Mouse (Mus musculus) layer of hippocampus, postnatal 36 days (tissue): ENCODE data around the gene Zc3hav1. TPM values are rescaled to one million over a fixed set of nuclear protein-coding genes. Genes with fewer than 3 reads are reported as not detected.

Experiments used
- DNase-seq, 2 experiments: peaks; one replicate each; pipeline ENCODE4 v3.0.0; 2022
- total RNA-seq, 2 experiments: library from RNA; stranded (reverse); gene quantifications; 2 replicates each; pipeline ENCODE4 v1.2.3; 2021

Zc3hav1 gene
- total RNA-seq, 2 experiments from 2014 or later: 2.8 to 3.2 TPM

DNA sequence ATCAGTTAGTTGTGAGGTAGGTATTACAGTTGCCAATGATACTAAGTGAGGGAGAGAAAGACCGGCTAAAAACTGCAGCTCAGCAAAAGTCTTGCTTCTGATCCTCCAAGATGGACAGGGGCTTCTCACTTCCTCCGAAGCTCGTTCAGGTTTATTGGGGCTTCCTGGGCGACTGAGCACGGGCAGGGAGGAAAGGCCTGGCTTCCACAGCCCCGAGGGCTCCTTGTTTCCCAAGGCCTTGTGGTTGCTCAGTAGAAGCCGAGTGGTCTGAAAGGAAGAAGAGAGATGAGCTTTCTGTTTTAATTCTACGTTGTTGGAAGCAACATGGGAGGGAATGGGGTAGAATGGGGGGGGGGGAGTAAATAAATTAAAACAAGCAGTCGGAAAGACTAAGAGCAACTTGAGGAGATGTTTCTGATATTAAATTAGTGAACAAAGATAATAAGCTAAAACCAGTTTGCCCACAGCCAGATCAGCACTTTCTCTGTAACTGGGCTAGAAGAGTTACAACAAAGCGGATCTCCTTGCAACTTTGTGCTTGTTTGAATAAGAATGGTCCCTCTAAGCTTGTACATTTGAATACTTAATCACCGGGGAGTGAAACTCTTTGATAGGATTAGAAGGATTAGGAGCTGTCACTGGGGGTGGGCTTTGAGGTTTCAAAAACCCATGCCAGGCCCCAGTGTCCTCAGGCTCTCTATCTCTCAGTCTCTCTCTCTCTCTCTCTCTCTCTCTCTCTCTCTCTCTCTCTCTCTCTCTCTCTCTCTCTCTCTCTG, 61.3 kb downstream of the Zc3hav1 start:
- DNase-seq: no peak

DNA sequence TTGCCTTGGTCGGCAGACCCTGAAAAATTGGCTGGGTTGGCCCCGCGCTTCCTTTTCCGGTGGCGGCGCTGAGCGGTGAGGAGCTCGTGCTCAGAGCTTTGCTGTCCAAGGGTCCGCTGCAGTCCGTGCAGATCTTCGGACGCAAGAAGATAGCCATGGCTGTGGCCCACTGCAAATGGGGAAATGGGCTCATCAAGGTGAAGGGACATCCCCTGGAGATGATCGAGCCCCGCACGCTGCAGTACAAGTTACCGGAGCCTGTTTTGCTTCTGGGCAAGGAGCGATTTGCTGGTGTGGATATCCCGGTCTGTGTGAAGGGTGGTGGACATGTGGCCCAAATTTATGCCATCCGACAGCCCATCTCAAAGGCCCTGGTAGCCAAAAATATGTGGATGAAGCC, 70.0 kb downstream of the Zc3hav1 start:
- DNase-seq: no peak

DNA sequence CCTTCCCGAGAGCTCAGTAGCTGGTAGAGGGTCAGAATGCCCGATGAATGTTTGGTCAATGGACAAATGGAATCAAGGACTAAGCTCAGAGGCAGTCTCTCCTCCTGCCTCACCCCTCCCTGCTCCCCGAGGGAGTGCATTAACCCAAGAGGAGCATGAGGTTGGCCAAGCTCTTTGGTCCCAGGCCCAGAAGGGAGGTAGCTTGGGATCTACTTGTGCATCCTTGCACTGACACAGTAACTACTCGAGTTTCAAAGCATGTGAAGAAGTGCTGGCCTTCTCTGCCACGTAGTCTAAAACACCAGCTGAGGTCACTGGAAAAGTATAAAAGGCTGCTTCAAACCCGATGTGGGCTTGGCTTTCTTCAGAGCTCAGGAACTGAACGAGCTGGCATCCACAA, 89.9 kb downstream of the Zc3hav1 start:
- no peak for DNase-seq

DNA sequence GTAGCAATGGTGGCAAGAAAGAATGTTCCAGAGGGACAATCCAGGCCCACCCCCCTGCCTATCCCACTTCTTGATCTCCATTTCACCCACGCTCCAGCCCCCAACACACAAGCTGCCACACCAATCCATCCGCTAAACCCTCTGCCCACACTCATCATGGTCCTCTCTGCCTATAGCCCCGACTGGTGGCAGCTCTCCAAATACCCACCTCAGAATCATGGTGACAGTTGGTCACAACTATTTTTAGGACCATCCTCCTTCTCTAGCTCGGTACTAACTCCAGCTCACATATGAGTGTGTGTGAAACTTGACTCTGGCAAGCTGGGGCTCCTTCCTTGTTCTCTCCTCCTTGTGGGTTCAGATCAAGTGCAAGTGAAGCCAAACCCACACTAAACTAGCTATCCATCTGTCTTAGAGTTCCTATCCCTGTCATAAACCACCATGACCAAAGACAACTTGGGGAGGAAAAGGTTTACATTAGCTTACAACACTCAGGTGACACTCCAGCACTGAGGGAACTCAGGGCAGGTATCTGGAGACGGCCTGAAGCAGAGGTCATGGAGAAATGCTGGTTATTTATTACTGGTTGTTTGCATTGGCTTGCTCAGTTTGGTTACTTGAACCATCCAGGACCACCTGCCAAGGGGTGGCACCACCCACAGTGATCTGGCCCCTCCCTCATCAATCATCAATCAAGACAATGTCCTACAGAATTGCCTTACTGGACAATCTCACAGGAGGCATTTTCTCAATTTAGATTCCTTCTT, 90.8 kb downstream of the Zc3hav1 start:
- no peak for DNase-seq

DNA sequence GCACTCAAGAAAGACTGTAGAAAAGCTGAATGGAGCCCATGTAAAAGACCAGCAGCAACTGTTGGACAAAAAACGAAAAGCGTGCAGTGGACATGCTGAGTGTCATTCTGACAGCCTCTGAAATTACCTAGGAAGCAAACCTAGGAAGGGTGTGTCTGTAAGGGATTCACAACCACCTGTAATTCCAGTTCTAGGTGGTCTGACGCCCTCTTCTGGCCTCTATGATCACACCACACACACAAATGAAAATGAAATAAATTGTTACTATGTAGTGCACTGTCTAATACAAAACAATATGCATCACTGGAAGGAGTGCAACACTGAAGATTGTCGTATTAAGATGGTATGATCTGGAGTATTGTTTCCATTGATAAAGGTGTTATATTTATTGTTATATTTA, 92.5 kb downstream of the Zc3hav1 start:
- DNase-seq: no peak

DNA sequence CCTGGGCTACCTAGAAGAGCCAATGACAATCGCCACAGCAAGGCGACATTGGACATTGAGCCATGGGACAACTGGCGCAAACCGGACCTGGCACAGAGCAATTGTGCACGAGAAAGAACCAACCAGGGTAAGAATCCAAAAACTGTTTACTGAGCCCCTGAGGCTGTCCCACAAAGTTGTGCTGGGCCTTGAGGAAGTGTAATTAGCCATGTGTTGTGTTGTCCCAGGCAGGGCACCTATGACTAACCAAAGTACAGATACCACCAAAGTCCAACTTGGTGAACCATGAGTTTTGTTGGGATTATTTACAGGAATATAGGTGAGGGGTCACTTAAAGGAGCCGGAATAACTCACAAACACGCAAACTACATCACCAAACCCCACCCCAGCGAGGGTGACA, 96.9 kb downstream of the Zc3hav1 start:
- DNase-seq: no peak

DNA sequence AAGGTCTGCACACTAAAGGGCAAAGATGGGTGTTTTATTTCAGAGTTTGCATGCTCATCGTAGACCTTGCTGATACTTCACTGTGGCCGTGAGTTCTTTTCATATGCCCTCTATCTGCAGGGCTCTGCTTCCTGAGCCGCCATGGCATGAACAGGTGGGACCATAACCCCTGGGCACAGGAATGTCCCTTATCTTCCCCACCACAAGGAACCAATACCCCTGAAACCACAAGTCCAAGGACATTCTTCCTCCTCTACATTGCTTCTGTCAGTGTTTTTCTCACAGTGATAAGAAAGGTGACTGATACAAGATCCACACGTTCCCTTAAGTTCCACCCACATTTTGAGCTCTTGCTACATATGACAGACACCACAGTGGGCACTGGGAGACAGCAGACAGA, 97.6 kb downstream of the Zc3hav1 start:
- no peak for DNase-seq

DNA sequence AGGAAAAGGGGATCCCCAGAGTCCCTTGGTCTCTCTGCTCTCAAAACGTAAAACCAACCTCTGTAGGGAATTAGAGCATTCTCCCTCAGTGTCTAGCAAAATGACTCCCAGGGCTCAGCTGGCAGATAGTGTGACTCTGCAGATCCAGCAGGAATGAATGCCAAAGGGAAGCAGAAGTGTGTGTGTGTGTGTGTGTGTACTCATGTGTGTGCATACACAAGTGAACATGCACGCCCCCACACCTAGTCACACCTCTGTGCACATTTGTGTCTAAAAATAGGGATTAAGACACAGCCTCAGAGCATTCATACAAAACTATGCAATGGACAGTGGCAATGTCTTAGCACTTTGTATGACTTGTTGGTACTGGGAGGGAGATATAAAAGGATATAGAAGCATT, 98.6 kb downstream of the Zc3hav1 start:
- no peak for DNase-seq

Other genes starting within 250 kb of the Zc3hav1 start
- not detected for gene Tmem213, start 245.3 kb downstream of the Zc3hav1 start, total RNA-seq
- gene Atp6v0a4, start 230.0 kb downstream of the Zc3hav1 start, total RNA-seq: 1 to 10 TPM; 1.3 to 1.6 TPM
- 10 to 100 TPM; 37.0 to 39.5 TPM for gene D630045J12Rik, start 100.6 kb downstream of the Zc3hav1 start, total RNA-seq
- gene Zc3hav1l, start 55.3 kb downstream of the Zc3hav1 start, total RNA-seq: 1 to 10 TPM; 4.3 to 4.9 TPM
- 10 to 100 TPM; 11.1 to 11.5 TPM for gene Ttc26, start 26.9 kb upstream of the Zc3hav1 start, total RNA-seq
- gene Ubn2, start 79.3 kb upstream of the Zc3hav1 start, total RNA-seq: 10 to 100 TPM; 47.2 to 52.4 TPM
- 10 to 100 TPM; 51.5 to 59.2 TPM for gene Fmc1, start 178.9 kb upstream of the Zc3hav1 start, total RNA-seq
- gene Luc7l2, start 196.7 kb upstream of the Zc3hav1 start, total RNA-seq: 100 to 1,000 TPM; 177 to 202 TPM